Mouse (Mus musculus): ENCODE measurements at regions not wholly inside any gene's neighbourhood (a gene's known extent, or its start where the extent isn't known, plus 50 kb on each side); places are given as distances from the start of the nearest gene placed in this dataset.

GRCm38 (mm10) chr1:80030635-80031034, 169.7 kb upstream of the Serpine2 start:
- no peak for DNase-seq

- DNase-seq, result no peak
Observed at GRCm38 (mm10) chr1:80030224-80030623, 169.2 kb upstream of the Serpine2 start.

DNA sequence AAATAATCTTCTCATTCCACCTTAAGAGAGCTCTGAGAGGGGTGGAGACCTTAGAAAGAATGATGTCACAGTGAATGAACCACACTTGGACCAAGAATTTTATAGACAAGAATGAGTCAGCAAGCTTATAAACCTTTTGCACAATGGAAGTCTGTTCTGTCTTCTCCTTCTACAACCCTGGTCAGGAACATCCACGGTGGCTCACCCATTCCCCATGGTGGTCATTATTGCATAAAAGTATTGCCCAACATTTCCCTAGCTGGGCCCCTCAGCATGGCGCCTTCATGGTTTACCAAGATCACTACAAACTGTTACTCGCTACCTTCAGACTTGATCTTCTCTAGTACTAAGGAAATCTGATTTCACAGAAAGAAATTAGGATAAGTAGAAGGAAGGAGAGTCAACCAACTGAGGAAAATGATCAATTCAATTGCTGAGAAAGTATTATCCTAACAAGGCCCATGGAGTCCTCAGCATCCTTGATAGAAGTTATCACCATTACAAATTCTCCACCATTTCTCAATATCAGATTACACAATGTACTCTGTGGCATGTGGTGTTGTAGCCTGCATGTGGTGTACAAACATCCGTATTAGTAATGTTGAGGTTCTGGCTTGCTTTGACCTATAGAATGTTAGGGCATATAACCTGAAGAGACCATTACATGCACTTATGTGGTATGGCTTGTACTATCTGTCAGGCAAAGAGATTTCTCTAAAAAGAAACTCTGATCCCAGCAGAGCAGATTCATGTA, 165.1 kb upstream of the Serpine2 start:
- DNase-seq, result no peak

- DNase-seq, result no peak
Observed at GRCm38 (mm10) chr1:80023518-80024095, 162.6 kb upstream of the Serpine2 start.

GRCm38 (mm10) chr1:80021866-80022265, 160.9 kb upstream of the Serpine2 start:
- no peak for DNase-seq

GRCm38 (mm10) chr1:80018391-80019065, 157.5 kb upstream of the Serpine2 start:
- DNase-seq, result peak; percentile 22

GRCm38 (mm10) chr1:80015474-80015873, 154.5 kb upstream of the Serpine2 start:
- no peak for DNase-seq

GRCm38 (mm10) chr1:80014586-80014985, 153.6 kb upstream of the Serpine2 start:
- no peak for DNase-seq

GRCm38 (mm10) chr1:80010724-80011123, 149.7 kb upstream of the Serpine2 start:
- DNase-seq, result no peak

DNA sequence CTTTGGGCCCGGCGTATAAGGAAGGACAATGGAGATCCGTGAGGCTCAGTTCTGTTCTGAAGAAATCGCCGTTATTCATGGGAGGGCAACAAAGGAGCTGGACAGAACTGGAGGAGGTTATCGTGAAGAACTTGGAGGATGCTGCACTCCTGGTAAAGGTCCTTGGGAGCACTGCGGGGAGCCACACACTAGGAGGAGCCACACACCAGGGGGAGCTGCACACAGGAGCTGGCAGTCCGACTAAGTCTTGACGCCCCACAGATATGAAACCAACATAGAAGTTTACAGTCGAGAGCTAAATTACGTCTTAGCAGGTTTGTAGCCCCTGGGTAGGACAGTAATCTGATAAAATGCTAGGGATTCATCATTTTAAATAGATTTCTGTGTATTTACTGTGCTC, 138.1 kb upstream of the Serpine2 start:
- DNase-seq, result peak; percentile 67

- DNase-seq, result no peak
Observed at GRCm38 (mm10) chr1:79997911-79998310, 136.9 kb upstream of the Serpine2 start.

- no peak for DNase-seq
Observed at GRCm38 (mm10) chr1:79997456-79997855, 136.5 kb upstream of the Serpine2 start.

GRCm38 (mm10) chr1:79984721-79985120, 123.7 kb upstream of the Serpine2 start:
- DNase-seq, result no peak

GRCm38 (mm10) chr1:79982678-79983280, 121.8 kb upstream of the Serpine2 start:
- DNase-seq, result no peak

GRCm38 (mm10) chr1:79979863-79980262, 118.9 kb upstream of the Serpine2 start:
- no peak for DNase-seq

DNA sequence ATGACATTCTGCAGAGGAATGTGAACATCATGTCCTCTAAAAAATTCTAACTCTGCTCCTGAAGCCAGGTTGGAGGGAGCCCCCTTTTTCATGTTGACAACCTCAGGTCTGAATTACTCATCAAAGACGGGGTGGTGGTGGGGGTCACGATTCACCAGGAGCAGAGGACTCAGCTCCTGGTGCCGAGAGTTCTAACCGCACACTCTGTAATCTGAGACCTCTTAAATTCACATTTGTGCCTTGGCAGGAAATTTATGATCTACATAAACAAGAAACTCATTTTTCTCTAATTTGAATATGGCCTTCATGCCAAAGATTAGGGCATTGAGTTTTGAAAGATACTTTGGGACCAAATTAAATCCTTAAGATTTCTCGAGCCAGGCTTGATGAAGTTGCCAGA, 117.2 kb upstream of the Serpine2 start:
- DNase-seq, result no peak

DNA sequence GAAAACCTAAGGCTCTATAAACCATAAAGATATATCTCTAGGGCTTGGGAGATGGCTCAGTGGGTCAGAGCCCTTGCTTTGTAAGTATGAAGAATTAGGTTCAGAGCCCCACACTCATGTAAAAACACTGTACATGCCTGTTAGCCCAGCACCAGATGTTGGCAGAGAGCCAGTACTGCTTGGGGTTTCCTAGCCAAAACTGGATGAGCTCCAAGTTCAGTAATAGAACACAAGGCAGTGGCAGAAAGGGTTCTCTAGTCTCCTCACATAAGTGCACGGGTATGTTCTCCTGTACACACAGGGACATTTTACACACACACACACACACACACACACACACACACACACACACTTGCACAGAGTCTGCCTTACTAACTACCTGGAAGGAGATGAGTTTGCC, 95.1 kb upstream of the Serpine2 start:
- no peak for DNase-seq

DNA sequence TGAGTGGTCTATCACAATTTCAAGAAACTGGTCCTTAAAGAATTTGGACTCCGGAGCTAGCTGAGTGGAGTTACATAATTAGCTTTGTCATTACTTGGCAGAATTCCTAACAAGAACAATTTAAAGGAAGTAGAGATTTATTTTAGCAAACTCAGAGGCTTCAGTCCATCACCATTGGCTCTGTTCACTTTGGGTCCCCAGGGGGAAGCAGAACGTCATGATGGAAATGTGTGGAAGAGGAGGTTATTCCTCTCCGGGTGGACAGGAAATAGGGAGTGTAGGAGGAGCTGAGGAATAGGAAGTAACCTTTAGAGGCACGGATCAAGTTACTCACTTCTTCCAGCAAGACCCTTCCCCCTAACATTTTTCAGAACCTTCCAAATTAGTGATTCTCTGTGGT, 83.3 kb upstream of the Serpine2 start:
- no peak for DNase-seq

GRCm38 (mm10) chr1:79932435-79932834, 71.5 kb upstream of the Serpine2 start:
- no peak for DNase-seq

DNA sequence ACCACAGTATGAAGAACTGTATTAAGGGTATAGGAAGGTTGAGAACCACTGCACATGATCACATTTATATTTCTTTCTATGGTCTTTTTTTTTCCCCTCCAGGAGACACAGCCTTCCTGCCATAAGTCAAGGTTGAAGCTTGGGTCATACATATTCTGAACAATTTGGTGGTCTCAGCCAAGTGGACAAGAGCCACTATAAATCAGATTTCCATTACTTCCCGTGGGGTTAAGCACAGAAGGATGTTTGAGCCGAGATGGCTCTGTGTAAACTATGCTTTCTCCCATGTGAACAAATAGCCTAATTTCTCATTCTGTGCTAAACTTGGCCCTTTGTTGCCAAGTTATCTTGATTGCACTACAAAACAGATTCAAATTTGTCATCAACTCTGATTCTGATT, 66.8 kb upstream of the Serpine2 start:
- no peak for DNase-seq

DNA sequence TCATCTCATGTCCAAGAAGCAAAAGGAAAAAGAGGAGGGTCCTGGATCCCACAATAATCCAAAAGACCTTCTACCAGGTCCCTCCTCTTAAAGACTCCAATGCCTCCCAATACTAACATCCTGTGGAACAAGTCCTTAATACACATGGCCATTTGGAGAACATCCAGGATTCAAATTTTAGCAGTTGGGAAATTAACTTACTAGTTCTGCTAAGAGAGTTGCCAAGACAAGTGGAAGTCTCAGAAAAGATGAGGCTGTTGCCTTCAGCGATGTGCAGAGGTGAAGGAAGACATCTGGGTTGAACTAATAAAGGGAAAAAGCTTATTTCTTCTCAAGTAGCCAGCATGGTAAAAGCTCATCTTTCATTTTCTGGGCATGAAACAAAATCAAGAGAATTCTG, 64.8 kb upstream of the Serpine2 start:
- no peak for DNase-seq

DNA sequence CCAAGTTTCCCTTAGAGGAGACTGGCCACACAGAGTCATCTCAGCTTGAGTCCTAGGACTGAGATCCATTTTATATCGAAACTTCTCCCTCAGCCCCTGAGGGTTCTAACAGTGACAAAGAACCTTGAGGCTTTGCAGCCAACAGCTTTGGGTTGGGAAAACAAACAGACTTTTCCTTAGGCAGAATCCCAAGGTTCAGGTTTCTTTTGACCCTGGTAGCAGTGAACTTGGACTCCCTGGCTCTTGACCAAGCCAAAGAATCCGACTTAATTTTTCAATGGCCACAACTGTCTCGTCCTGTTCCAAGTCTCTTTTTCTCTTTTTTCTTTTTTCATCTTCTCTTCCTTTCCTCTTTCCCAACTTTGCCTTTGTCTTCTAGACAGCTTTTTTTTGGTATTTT, 60.9 kb upstream of the Serpine2 start:
- DNase-seq, result no peak

DNA sequence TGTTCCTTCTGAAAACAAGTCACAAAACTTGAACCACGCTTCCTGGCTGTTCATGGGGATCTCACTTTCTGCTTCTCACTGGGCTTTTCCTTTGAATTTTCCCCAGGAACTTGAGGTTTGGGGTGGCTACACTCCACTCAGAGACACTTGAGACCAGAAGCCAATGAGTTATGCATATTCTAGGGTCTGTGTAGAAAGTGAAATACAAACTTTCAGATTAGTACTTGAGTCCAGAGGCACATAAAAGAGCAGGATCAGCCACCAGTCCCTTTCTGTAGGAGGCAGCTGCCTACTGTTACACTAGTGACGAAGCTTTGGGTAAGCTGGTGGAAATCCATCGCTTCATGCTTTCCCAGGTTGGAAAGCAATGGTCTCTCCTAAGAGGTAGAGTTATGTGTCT, 60.4 kb upstream of the Serpine2 start:
- DNase-seq, result no peak

All from adrenal gland, adult 2 months (tissue).